Mouse (Mus musculus): Measurements from ENCODE around the gene Nrap.
"Not testable (repeated sequence)": the region's sequence is repeated elsewhere in the genome, so short reads cannot be mapped to it uniquely, and the experiment has no call there.

Nrap gene

DNA sequence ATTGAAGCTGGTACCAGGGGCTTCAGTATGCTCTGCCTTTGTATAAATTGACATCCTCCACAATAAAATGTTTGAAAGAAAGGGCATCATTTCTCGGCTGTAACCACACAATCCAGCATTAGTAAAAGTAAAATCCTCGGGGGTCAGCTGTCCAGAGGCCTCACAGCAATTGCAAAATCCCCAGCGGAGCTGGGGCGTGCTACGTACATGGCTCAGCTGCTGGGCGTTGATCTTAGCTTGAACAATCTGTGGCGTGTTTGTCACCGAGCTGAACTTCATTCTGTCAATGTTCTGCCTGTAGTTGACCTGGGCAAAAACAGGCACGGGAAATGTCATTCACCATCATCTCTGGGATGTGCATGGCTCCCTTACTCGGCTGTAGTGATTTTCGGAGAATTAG lies 23.7 kb downstream of the Nrap start:
- no peak for DNase-seq (ENCODE audit: low read depth)

GRCm38 (mm10) chr19:56364563-56364962 lies 25.3 kb downstream of the Nrap start:
- DNase-seq (ENCODE audit: low read depth), result no peak

- no peak for DNase-seq (ENCODE audit: low read depth)
Measured at GRCm38 (mm10) chr19:56363721-56364460, 25.9 kb downstream of the Nrap start.

GRCm38 (mm10) chr19:56358890-56359289 lies 30.9 kb downstream of the Nrap start:
- no peak for DNase-seq (ENCODE audit: low read depth)

- DNase-seq (ENCODE audit: low read depth), result not testable (repeated sequence)
Measured at GRCm38 (mm10) chr19:56357374-56357708, 32.5 kb downstream of the Nrap start.

- peak; percentile 77 for DNase-seq (ENCODE audit: low read depth)
Measured at GRCm38 (mm10) chr19:56356480-56357373, 33.1 kb downstream of the Nrap start.

- no peak for DNase-seq (ENCODE audit: low read depth)
Measured at GRCm38 (mm10) chr19:56355201-56355600, 34.6 kb downstream of the Nrap start.

DNA sequence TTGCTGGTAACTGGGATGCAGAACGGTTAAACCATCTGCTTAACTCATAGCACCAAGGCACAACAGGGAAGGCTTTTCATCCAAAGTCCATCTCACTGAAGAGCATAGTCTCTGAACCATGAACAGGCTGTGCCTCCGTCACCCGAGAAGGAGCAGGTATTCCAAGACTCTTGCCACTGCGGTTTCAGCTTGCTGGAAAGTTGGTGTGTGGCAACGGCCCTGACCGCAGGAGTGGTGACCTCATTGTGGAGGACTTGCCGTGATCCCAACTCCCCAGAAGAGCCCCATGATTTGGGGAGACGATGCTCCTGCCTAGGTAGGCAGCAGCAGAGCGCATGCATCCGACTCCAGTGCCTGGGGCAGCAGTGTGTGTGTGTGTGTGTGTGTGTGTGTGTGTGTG lies 36.1 kb downstream of the Nrap start:
- no peak for DNase-seq (ENCODE audit: low read depth)

GRCm38 (mm10) chr19:56349295-56349694 lies 40.5 kb downstream of the Nrap start:
- no peak for DNase-seq (ENCODE audit: low read depth)

GRCm38 (mm10) chr19:56346750-56347149 lies 43.1 kb downstream of the Nrap start:
- DNase-seq (ENCODE audit: low read depth), result no peak

- DNase-seq (ENCODE audit: low read depth), result peak; percentile 56
Measured at GRCm38 (mm10) chr19:56346016-56346415, 43.8 kb downstream of the Nrap start.

- peak; percentile 70 for DNase-seq (ENCODE audit: low read depth)
Measured at GRCm38 (mm10) chr19:56343869-56344563, 45.8 kb downstream of the Nrap start.

DNA sequence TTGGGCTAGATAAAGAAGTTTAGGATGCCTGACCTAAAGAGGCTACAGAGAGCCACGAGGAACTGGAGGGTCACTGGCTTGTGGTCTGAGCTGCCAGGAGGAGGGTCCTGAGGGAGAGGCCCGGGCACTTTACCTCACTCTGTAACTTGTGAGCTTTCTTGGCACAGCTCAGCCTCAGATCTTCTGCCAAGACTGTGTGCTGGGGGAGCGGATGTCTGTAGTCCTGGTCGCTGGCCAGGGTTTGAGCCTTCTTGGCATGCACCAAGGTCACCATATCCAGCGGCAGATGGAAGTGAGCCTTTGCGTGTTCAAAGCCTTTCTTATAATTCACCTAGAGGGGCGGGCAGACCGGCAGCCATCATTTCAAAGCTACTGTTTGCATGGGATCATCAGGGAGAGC lies 47.8 kb downstream of the Nrap start:
- DNase-seq (ENCODE audit: low read depth), result peak; percentile 16

- DNase-seq (ENCODE audit: low read depth), result no peak
Measured at GRCm38 (mm10) chr19:56336826-56337225, 53.0 kb downstream of the Nrap start.

DNA sequence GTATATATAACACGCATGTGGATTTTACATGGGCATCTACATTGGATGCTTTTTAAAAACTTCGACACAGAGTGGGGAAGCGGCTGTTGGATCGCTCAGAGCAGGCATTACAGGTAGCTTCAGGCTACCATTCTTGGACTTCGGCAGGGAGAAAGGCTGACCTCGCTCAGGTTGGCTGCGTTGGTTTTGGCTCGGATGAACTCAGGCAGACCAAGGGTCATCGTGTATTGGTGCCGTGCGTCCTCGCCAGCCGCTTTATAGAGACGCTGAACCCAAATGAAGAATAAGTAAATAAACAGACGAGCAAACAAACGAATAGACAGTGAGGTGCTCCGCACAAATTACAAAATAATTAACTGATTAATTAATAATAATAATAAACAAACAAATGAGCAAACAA lies 53.5 kb downstream of the Nrap start:
- no peak for DNase-seq (ENCODE audit: low read depth)

DNA sequence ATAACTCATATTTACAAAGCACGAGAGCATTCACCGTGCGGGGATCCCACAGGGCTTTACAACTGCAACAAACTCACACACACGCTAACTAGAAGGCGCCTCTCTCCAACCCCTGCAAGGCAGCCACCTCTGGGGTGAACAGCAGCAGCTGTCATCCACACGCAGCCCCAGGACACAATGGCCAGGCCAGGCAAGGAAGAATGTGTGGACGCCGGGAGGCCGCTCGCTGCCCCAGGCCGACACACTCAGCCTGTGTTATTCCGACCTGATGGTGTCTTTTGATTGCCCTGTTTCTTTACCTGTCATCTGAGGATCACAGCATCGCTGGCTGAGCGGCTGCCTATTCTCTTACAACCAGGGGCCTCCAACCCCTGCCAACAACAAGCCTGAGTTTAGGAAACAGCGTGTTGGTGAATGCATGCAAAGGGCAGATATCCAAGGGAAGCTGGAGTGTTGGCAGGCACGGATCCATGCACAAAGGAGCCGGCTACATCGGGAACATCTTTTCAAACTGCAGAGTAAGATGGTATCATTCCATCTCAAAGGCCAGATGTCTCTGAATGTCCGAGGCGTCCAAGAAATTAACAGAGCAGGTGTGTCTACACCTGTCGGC lies 63.5 kb downstream of the Nrap start:
- no peak for DNase-seq (ENCODE audit: low read depth)

DNA sequence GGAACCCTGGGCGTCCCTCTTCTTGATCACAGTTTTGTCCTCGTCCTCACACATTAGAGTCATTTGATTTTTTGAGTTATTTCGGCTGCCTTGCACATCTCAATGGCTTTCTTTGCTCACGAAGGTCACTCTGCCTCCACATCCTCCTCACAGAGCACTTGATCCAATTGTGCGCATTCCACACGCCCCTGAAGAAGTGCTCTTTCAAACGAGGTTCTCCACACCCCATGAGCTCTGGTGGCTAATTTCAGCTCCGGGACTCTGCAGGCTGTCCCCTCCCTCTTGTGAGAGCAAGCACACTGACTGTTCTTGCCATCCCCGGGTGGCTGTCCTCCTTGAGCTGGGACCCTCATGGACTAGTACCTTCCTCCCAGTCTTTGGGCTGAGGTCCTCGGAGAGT lies 64.2 kb downstream of the Nrap start:
- DNase-seq (ENCODE audit: low read depth), result no peak

GRCm38 (mm10) chr19:56321303-56321920 lies 68.4 kb downstream of the Nrap start:
- no peak for DNase-seq (ENCODE audit: low read depth)

DNA sequence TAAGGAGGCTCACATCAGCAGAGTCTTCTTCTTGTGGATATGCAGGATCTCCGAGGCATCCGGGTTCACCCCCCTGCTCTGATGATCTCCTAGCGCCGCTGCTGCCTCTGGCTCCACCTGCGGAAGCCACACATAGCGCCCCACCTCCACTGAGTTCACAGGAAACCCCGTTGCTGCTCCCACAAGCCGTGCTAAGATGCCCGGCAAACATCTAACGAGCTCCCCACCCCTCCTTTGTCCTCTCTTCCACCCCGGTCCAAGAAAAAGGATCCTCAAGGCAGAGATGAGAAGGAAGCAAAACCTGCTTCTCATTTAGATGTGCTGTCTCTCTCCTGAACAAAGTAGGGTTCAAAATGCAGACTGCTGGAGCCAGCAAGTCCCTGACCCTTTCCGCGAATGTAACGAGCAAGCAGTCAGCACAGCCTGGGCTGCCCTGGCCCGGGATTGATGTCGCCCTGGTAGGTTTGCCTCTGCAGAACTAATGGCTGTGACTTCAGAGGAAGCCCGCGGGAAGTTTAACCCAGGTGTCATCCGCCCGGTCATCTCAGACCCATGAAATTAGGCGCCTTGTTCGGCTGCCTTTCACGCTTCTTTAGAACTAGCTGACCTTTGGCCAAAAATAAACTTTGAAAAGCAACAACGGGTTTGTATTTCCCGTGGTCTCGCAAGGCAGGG lies 69.5 kb downstream of the Nrap start:
- no peak for DNase-seq (ENCODE audit: low read depth)

DNA sequence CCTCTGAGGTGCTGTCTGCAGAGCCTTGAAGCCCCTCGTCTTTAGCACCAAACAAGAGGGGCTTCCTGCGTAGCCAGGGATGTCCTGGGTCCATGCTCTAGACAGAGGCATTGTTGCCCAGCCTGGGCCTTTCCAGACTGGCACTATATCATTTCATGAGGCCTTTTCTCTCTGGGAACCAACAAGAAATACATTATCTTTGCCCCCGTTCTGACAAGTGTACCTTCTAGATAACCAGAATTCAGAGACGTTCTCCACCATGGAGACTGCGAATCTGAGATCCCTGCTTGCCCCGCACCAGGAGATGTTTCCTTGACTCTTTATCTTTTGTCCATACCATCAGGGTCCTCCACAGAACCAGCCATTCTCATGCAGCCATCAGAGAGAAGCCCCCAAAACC lies 70.2 kb downstream of the Nrap start:
- DNase-seq (ENCODE audit: low read depth), result no peak

DNA sequence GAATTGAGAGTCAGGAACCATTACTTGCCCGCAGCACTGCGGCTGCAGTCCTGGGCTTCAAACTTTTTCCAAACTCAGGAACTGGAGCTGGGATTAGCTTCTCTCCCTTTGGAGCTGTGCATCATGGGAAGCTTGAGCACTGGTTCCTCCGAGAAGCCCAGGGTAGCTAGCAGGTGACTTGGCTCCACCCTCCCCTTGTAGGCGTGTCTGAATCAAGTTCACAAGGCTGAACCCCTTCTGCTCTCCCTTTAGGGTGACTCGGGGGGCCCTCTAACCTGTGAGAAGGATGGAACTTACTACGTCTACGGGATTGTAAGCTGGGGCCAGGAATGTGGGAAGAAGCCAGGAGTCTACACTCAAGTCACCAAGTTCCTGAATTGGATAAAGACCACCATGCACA lies 70.6 kb downstream of the Nrap start:
- no peak for DNase-seq (ENCODE audit: low read depth)

Data from NIH3T3 (cell line).